Mouse (Mus musculus) adrenal gland, adult (tissue): ENCODE measurements around the gene Spice1.

Experiments used
- DNase-seq, 2 experiments: peaks; one replicate each; pipeline ENCODE4 v3.0.0; 2022 to 2023; ENCODE audit warnings: low spot score in 1 of 2; ENCODE audit not compliant: inconsistent age in 2 of 2

Spice1 gene

GRCm38 (mm10) chr16:44365522-44365921 is 18.6 kb downstream of the Spice1 start:
- no peak for DNase-seq

GRCm38 (mm10) chr16:44375459-44375858 is 28.5 kb downstream of the Spice1 start:
- no peak for DNase-seq

DNA sequence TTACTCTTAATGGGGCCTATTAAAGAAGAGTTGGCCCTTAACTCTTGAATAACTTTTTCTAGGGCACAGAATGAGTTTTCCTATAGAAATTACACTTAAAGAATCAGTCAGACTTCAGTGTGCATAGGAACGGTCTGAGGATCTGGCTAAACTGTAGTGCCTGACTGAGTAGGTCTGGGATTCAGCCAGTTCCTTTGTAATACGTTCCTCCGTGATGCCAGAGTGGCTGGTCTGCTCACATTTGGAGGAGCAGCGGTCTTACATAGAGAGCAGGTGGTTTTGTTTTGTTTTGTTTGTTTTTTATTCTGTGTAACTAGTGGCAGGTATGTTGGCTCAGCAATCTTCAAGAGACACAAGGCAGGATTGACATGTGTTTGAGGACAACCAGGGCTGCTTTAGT is 33.1 kb downstream of the Spice1 start:
- no peak for DNase-seq

DNA sequence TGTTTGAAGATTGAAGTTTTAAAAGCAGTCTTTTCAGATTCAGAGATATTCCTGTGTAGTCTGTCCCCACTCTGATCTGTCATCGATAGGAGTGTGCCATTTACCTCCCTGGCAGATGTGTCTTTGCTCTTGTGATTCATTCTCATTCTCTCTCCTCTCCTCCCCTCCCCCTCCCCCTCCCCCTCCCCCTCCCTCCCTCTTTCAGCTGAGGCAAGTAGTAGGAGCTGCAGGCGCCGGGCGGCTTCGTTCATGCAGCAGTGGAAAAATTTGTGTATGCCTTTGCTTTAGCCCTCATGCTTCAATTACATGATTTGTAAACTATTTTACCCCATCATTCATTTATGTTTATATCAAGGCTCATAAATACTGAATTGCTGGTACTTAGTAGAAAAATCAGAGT is 34.7 kb downstream of the Spice1 start:
- no peak for DNase-seq

DNA sequence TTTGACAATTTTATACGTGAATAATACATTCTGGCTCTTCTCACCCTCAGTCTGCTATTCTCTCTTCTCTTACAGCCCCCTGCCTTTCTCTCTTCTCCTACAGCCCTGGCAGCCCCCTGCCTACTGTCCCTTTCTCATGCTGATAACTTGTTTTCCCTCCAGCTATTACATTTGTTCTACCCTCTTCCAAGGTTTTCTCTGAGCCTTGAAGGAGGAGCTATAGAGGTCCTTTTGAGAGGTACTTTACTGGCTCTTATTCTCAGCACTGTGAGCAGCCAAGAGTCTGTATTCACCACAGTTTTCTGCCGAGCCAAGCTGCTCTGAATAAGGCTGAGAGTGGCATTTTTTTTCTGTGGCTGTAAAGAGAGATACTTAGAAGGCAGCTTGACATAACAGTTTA is 36.6 kb downstream of the Spice1 start:
- DNase-seq, result no peak

DNA sequence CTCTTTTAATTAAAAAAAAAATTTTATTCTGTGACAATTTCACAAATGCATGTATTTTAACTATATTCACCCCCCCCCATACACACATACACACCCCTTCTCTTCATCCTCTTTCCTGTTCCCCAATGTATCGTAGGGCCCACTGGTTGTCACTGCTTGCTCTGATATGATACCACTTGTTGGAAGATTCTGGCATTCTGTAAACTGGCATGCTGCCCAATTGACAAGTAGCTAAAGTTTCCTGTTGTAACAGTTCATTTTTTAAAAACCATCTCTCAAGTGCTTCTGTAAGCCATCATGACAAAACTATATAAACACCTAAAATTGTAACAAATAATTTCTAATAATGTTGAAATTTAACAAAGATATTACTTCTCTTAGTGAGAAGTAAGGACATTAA is 37.3 kb downstream of the Spice1 start:
- no peak for DNase-seq

DNA sequence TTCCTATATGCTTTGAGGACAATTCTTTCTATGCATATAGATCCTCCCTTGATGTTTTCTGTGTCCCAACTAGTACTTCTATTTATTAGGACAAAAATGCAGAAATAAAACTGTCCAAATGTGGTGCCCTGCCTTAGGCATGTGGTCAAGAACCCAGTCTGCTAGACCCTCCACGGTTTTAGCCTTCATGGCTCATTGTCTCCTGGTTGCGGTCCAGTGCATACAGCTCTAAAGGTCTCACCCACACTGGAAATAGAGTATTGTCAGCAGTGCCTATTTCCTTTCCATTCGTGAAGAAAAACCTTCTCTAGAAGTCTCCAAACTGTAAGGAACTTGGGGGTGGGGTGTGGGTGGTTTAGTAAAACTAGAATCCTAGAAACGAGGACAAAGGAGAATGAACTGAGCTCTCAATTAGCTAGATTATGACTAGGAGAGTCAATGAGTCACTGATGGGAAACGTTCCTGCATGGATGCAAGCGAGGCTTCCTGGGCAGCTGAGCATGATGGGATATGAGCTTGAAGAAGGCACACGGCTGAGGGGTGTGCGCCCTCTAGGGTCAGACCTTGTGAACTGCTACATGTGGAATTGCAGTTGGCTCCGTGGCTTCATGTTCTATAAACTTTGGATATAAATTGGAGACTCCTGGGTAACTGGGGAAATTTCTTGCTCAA is 45.1 kb downstream of the Spice1 start:
- DNase-seq, result peak; percentile 65 to 88

GRCm38 (mm10) chr16:44394577-44395243 is 47.8 kb downstream of the Spice1 start, which contains the start of gene Cfap44:
TSS of gene Cfap44 (plus strand) at chr16:44394796.
- DNase-seq, result peak; percentile 73 to 92

- no peak for DNase-seq
These were observed 58.0 kb downstream of the Spice1 start for GRCm38 (mm10) chr16:44404933-44405332.

DNA sequence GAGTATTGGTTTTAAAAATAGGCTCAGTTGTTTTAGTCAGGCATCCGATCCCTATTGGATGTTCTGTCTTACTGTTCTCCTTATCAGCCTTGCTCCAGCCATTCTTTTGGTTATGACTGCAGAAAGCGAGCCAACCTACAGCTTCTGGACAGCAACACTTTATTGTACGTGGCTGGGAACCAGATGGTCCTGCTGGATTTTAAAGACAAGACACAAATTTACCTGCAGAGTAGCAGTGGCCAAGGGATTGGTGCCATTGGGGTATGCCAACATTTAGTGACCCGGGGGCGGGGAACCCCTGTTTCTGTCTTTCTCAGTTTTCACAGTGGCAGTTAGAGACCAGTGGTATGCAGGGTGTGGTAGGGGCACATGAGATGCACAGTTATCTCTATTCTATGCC is 60.3 kb downstream of the Spice1 start:
- DNase-seq, result no peak

GRCm38 (mm10) chr16:44408290-44408689 is 61.4 kb downstream of the Spice1 start:
- DNase-seq, result no peak

DNA sequence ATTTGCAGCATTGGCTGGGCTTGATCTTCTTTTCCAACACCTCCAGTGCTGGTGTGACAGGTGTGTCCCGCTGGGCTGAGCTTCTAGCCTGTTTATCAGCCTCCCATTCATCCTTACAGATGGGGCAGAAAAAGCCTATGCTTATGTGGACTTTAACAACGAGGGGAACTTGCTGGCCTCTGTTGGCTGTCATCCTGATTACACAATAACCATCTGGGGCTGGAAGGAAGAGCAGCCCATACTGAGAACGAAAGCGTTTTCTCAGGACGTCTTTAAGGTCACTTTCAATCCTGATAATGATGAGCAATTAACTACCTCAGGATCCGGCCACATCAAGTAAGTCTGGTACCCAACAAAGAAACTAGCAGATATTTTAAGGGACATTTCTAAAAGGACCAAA is 63.3 kb downstream of the Spice1 start:
- DNase-seq, result no peak

- DNase-seq, result no peak
These were observed 70.7 kb downstream of the Spice1 start for GRCm38 (mm10) chr16:44417596-44417995.

DNA sequence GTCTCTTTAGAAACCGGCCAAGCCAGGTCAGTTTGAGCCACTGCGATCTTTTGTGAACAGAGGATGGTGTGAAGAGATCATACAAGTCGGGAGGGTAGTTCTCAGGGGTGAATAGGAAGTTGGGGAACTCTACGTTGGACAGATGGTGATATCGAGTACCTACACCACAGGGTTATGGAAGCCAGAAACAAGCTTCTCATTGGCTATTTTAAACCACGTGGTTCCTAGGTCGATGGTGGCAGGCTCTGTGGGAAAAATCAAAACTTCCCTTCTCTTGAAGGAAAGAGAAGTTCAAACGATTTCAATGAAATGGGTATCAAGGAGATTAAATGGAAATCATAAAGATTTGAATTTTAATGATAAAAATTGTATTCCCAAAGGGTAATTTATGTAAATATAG is 74.8 kb downstream of the Spice1 start:
- no peak for DNase-seq

DNA sequence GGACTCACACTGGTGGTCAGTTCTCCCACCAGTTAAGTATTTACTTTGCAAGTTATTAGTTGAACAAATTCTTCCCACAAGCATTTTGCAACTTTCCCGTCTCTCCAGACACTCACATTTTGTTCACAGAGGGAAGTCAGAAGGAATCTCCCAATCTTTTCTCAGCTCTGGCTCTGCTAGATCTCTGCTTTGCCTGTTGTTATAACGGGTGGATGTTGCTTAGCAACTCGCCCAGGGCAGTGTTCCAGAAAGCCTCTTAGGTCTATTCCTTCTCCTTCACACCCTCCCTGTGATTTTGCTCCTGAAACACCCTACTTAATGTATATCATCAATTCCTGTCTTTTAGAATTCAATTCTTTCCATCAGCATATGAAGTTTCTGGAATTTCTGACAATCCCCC is 76.6 kb downstream of the Spice1 start:
- no peak for DNase-seq

DNA sequence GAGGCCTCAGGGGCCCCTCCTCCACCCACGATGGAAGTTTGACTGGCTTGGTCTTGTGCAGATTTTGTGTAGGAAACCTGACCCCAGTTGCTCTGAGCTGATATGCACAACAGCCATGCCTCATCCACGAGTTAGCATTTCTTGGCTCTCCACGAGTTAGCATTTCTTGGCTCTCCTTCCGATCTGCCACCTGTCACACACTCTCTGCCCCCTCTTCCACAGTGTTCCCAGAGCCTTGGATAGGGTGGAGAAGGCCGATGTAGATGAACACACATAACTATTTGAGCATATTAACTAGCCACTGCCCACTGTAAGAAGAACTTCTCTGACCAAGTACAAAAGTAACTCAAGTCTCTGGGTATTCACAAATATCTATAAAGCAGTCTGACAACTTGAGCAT is 81.5 kb downstream of the Spice1 start:
- DNase-seq, result no peak

DNA sequence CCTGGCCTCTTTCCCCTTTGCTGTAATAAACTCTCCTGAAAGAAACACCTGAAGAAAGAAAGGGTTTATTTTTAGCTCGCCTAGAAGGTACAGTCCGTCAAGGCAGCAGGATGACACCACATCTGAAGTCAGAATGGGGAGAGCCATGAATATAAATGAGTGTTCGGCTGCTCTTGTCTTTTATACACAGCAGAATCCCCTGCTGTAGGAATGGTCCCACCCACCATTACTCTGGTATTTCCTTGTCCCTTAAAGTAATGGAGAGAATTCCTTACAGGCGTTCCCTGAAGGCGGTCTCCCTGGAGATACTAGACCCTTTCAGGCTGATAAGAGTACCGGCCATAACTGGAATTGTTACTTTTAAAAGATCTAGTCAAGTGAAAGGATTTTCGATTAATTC is 83.1 kb downstream of the Spice1 start:
- no peak for DNase-seq

DNA sequence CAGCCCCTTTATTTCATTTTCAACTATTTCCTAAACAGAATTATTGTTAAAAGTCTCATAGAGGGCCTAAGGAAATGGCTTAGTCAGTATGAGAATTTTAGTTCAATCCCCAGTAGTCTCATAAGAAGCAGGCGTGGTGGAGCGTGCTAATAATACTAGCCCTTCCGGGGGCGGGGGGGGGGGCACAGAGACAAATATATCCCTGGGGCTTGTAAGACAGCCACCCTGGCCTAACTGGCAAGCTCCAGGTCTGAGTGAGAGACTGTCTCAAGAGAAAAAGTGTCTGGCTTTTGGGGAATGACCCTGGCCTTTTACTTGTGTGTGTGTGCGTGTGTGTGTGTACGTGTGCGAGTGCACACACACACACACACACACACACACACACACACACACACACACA is 88.0 kb downstream of the Spice1 start:
- no peak for DNase-seq

GRCm38 (mm10) chr16:44435481-44435880 is 88.6 kb downstream of the Spice1 start:
- DNase-seq, result no peak
